Comparison of ENCODE assay signal across 16 mouse cellular contexts in genomic region chr1:88680804-88681203, GRCm38 (mm10).
"Had no signal": no experiment of that assay in that cellular context is flagged by ENCODE, and none has a peak within 500 bp of the region (broad histone marks: within the 10 kb centered on the region; RNA-seq: fewer than 3 reads in every experiment).

No protein-coding gene starts in this region.

- H3K9me3 ChIP-seq: limb, embryonic 13.5 days; liver, embryonic 12.5 days; megakaryocyte, embryonic 14.5 days; midbrain, embryonic 15.5 days; neural tube, embryonic 13.5 days; stomach, embryonic 15.5 days had no signal

- H3K27me3 ChIP-seq: limb, embryonic 13.5 days; liver, embryonic 12.5 days; midbrain, embryonic 15.5 days; neural tube, embryonic 13.5 days; stomach, embryonic 15.5 days had no signal

- DNase-seq: kidney, adult 11 months; kidney, adult 9 months; kidney, postnatal 36 days; left cerebral cortex, postnatal 4 days; lung, embryonic 14.5 days; lung, postnatal 10 days; right cerebral cortex, postnatal 14 days had no signal

- H3K36me3 ChIP-seq: limb, embryonic 13.5 days; liver, embryonic 12.5 days; midbrain, embryonic 15.5 days; neural tube, embryonic 13.5 days; stomach, embryonic 15.5 days had no signal

- H3K4me3 ChIP-seq: layer of hippocampus, adult 2 months; limb, embryonic 13.5 days; liver, embryonic 12.5 days; megakaryocyte, embryonic 14.5 days; midbrain, embryonic 15.5 days; neural tube, embryonic 13.5 days; stomach, embryonic 15.5 days had no signal

- H3K4me1 ChIP-seq: limb, embryonic 13.5 days; liver, embryonic 12.5 days; megakaryocyte, embryonic 14.5 days; midbrain, embryonic 15.5 days; stomach, embryonic 15.5 days had no signal

- H3K27ac ChIP-seq: kidney, postnatal 0 days; layer of hippocampus, adult 2 months; liver, embryonic 12.5 days; macrophage; midbrain, embryonic 15.5 days; neural tube, embryonic 13.5 days; stomach, embryonic 15.5 days had no signal
